Mouse (Mus musculus): ENCODE results near the gene Cldn17.

Gene Cldn17

DNA sequence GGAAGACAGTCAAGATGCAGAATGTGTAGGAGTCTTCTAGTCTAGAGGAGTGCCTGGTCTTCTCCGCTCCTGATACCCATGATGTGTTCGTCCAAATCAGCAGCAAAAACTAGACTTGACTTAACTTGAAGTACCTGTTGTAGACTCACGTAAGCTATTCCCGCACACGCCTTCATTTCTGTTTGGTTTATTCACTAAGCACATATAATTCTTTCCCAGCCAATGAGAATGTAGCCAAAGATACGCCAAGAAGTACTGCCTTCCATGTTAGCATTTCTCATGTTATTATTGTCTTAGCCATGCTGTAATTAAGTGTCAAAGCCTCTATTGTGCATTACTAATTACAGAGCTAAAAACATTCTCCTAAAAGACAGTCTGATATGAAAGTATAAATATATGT lies at the start of gene Cldn17:
Cldn17 (minus strand) TSS at position 101 of the 400 bp plus-strand sequence.
- DNase-seq (ENCODE audit: extremely low read depth, insufficient read length, low spot score): no peak

DNA sequence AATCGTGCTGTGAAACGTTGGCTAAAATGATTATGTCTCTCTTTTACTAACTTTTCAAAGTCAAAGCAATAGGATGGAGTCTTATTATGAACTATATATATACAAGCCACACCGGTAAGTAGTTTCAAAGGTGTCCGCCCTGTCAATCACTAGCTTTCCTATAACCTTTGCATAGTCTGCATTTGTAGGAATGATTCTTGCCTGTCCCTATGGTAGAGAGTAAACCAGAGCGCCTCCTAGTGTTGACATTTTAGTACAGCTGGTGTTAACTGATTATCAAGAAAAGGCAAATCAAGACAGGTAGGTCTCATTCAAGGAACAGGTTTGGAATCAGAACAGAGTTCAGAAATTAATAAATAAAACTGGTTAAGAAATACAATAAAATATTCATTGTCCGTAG lies 35.7 kb upstream of the Cldn17 start:
- DNase-seq (ENCODE audit: extremely low read depth, insufficient read length, low spot score): no peak

DNA sequence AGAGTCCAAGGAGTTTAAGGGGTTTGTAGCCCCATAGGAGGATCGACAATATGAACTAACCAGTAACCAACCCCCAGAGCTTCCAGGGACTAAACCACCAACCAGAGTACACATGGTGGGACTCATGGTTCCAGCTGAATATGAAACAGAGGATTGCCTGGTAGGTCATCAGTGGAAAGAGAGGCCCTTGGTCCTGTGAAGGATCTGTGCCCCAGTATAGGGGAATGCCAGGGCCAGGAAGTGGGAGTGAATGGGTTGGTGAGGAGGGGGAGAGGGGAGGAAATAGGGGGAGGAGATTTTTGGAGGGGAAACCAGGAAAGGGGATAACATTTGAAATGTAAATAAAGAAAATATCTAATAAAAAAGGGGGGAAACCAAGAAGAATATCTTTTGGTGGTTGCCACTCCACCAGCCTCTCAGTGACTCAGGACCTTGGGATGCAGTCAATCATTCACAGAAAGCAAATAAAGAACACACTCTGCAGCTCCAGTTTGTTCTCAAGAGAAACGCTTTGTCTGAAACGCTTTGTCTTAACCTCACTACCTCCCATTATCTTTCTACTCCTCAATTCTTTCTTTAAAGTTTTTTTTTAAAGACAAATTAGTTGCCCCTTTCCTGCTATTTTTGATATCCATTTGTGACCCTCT lies 33.2 kb upstream of the Cldn17 start:
- no peak for DNase-seq (ENCODE audit: extremely low read depth, insufficient read length, low spot score)

DNA sequence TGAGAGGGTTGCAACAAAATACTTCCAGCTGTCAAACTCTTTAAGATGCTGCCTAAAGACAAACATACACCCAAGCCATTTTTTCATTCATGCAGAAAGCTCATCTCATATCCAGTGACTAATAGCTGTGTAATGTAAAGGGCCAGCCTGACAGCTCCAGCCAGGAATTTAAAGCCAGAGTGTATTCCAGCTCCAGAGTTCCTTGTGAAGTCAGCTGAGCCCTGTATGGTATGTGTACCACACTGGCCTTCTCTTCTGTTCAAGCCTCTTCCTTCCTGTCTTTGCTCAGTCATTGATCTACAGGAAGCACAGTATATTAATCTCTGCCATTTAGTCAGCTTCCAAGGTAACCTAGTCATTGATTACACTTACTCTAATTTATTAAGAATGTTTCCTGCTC lies 4.6 kb upstream of the Cldn17 start:
- no peak for DNase-seq (ENCODE audit: extremely low read depth, insufficient read length, low spot score)

DNA sequence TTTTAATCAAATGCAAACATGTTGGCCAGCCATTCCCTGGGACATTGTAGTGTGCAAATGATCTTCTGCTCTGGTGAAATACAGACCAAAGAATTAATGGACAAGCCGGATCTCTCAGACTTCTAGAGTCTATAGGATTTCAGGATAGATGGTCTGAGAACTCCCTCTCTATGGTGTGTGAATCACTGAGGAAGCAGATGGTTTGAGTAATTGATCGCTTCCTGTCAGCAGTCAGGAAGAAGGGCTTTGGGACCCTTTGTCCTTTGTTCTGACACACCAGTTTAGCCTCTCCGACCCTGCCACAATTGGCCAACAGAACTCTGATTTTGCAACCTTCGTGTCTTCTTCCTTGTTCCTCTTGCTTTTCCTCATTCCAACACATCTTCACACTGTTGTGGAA lies 1.4 kb upstream of the Cldn17 start:
- DNase-seq (ENCODE audit: extremely low read depth, insufficient read length, low spot score): no peak

DNA sequence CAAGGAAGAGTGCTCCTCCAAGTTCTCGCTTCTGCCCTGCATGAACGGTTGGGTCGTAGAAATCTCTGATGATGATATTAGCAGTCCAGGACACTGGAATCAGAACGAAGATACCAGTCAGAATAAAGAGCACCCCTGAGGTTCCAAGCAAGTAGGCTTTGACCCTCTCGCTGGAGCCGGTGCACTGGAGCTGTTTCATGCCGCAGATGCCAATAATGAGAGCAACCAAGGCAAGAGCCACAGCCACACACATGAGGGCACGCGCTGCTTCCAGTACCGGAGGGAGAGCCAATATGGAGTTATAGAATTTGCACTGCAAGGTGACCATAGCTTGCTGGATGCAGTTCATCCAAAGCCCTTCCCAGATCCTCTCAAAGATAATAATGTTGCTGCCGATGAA lies 440 bp downstream of the Cldn17 start:
- DNase-seq (ENCODE audit: extremely low read depth, insufficient read length, low spot score): no peak

DNA sequence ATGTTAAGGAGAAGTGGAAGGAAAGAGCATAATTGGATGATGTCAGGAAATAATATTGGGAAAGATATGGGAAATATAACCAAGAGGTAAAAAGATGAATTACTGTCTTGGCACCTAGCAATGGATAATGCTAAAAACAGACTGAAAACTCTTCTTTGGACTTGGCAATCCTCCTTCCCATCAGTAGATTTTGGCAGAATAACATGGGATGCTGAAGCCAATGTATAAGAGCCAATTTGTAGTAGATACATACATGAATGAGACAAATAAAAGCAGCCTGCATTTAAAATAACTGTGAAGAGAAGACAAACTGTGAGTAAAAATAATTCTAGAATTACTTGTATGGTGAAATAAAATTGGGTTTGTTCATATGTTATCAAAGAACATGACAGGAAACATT lies 18.7 kb downstream of the Cldn17 start:
- DNase-seq (ENCODE audit: extremely low read depth, insufficient read length, low spot score): no peak

DNA sequence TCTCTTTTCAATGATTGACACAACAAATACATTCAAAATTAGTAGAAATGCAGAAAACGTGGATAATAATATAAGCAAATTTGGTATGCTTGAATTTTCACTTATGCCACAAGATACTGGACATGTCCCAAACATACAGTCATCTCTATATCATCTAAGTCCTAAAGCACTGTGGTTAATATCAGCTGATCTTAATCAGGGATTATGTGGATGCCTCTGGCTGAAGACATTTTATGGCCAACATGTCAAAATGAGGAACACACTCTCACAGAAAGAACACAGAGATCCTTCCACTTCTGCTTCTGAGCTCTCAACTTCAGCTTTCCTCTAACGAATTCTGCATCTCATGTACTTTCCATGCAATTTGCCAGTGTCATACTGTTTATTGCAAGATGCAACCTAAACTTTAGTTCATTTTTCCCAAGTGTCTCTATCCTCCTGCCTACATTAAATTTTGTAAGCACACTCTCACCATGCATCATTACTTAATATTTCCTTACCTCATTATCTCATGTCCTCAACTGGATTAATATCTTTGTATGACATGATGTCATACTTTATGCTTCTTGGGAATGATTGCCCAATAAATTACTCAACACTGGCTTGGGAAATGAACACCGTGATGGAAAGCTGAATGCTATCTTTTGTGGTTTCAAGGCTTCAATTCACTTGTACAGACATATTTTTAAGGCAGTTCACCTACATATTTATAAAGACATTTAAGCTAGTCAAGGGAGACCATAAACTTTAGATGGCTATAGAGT lies 26.6 kb downstream of the Cldn17 start:
- no peak for DNase-seq (ENCODE audit: extremely low read depth, insufficient read length, low spot score)

DNA sequence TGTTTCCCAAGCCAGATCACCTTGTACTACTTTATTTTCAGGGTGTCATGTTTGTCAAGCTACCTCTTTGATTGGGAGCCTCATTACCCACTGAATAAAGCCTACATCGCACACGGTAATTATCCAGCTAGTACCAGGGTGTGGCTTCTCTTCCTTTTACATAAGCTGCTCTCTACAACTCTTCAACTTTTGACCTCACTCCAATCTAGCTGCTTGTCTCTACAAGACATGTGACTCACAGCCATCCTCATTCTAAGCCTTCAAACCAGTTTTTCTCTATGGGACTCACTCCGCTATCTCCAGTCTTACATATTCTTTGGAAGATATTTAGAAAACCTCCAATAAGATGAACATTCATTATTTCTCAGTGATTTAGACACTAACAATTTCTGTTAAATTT lies 43.5 kb downstream of the Cldn17 start:
- no peak for DNase-seq (ENCODE audit: extremely low read depth, insufficient read length, low spot score)
